In the genomic region with DNA sequence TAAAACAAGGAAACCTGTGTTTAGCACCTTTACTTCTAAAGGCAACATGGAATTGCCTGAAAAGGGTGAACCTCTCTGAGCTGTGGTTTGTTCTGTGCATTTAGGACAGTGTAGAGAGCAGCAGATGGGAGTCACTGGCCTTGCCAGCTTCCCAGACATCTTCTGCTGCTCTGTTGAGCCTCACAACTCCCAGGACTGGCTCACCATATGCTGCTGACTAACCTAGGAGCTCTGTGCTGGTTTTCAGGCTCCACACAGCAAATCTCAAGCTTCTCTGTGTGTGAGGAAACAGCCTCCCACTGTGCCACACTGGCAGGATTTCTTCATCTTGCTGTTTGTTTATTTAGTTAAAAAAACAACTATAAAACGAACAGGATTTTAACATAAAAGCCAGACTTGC, we compare ENCODE assay signal across 15 mouse cellular contexts. TPM values are rescaled to one million over a fixed set of nuclear protein-coding genes. Genes with fewer than 3 reads are reported as not detected.
DNase-seq lines count a peak whose midpoint lies in the region; ATAC-seq lines count a peak whose summit lies in the region.
"Had no signal": no experiment of that assay in that cellular context is flagged by ENCODE, and none has a peak within 500 bp of the region (broad histone marks: within the 10 kb centered on the region; RNA-seq: fewer than 3 reads in every experiment).

No protein-coding gene starts in this region.

- peak; percentile 17 for DNase-seq in forebrain, embryonic 14.5 days (ENCODE audit: low spot score)
- no peak for DNase-seq in forebrain, embryonic 11.5 days (ENCODE audit: low spot score)
- DNase-seq in layer of hippocampus, adult 8-10 months (ENCODE audit: low spot score in 2 of 2): peak; percentile 19 to 37
- no peak for DNase-seq in layer of hippocampus, postnatal 25 days (ENCODE audit: extremely low spot score in 1 of 2, low spot score in 1 of 2)
- peak; percentile 52 to 63 for DNase-seq in cerebellum, adult 18-20 months
- peak; percentile 26 for DNase-seq in layer of hippocampus, adult 9-11 months
- no peak for DNase-seq in urinary bladder, adult 18-20 months (ENCODE audit: low spot score in 2 of 2)
- DNase-seq in adrenal gland, postnatal 14 days: no peak
- DNase-seq: heart, adult 11 months; kidney, postnatal 25 days; lung, embryonic 14.5 days had no signal

- no peak overlapping the region for H3K4me3 ChIP-seq in forebrain, embryonic 14.5 days (ENCODE audit: low read depth, low read length)
- H3K4me3 ChIP-seq in forebrain, embryonic 11.5 days (ENCODE audit: low read depth, low read length): no peak overlapping the region
- H3K4me3 ChIP-seq: intestine, embryonic 15.5 days; limb, embryonic 15.5 days; megakaryocyte, embryonic 14.5 days had no signal

- no peak overlapping the region for H3K9ac ChIP-seq in forebrain, embryonic 14.5 days (ENCODE audit: low read length)
- no peak overlapping the region for H3K9ac ChIP-seq in forebrain, embryonic 11.5 days (ENCODE audit: low read length)
- H3K9ac ChIP-seq: intestine, embryonic 15.5 days; limb, embryonic 15.5 days; lung, embryonic 14.5 days had no signal

- 47% methylated on average over 1 of the region's 1 CpGs for WGBS in forebrain, embryonic 14.5 days
- WGBS in forebrain, embryonic 11.5 days: 44% methylated on average over 1 of the region's 1 CpGs

- no peak overlapping the region for H3K4me2 ChIP-seq in forebrain, embryonic 14.5 days (ENCODE audit: low read length)
- no peak overlapping the region for H3K4me2 ChIP-seq in forebrain, embryonic 11.5 days (ENCODE audit: low read depth, low read length, severe bottlenecking)
- H3K4me2 ChIP-seq: intestine, embryonic 15.5 days; limb, embryonic 15.5 days; lung, embryonic 14.5 days had no signal

- no peaks in the 10 kb centered on the region for H3K9me3 ChIP-seq in forebrain, embryonic 14.5 days (replicated peaks; ENCODE audit: control insufficient read depth, low read length)
- no peaks in the 10 kb centered on the region for H3K9me3 ChIP-seq in forebrain, embryonic 11.5 days (ENCODE audit: control insufficient read depth, low read length)
- H3K9me3 ChIP-seq: intestine, embryonic 15.5 days; limb, embryonic 15.5 days; megakaryocyte, embryonic 14.5 days had no signal

- ATAC-seq in forebrain, embryonic 14.5 days: peak; percentile 52; the same call in 1 of the 2 replicates
- ATAC-seq in forebrain, embryonic 11.5 days (replicated peaks; ENCODE audit: low FRiP score): no peak
- ATAC-seq: intestine, embryonic 15.5 days had no signal

- H3K36me3 ChIP-seq in forebrain, embryonic 14.5 days (ENCODE audit: control insufficient read depth, insufficient read depth, low read length): no peaks in the 10 kb centered on the region
- no peaks in the 10 kb centered on the region for H3K36me3 ChIP-seq in forebrain, embryonic 11.5 days (ENCODE audit: control insufficient read depth, insufficient read depth, low read length)
- H3K36me3 ChIP-seq: intestine, embryonic 15.5 days; limb, embryonic 15.5 days had no signal

- no peak overlapping the region for H3K27ac ChIP-seq in forebrain, embryonic 14.5 days (ENCODE audit: low read depth, low read length)
- H3K27ac ChIP-seq in forebrain, embryonic 11.5 days (ENCODE audit: low read depth, low read length): no peak overlapping the region
- H3K27ac ChIP-seq: intestine, embryonic 15.5 days; limb, embryonic 15.5 days; stomach, postnatal 0 days had no signal

- no peaks in the 10 kb centered on the region for H3K27me3 ChIP-seq in forebrain, embryonic 14.5 days (replicated peaks; ENCODE audit: control insufficient read depth, insufficient read depth, low read length)
- H3K27me3 ChIP-seq in forebrain, embryonic 11.5 days (ENCODE audit: control insufficient read depth, insufficient read depth, low read length): no peaks in the 10 kb centered on the region
- H3K27me3 ChIP-seq: intestine, embryonic 15.5 days; limb, embryonic 15.5 days; megakaryocyte, embryonic 14.5 days had no signal

- no peaks in the 10 kb centered on the region for H3K4me1 ChIP-seq in forebrain, embryonic 14.5 days (ENCODE audit: control insufficient read depth, insufficient read depth, low read length)
- H3K4me1 ChIP-seq in forebrain, embryonic 11.5 days (replicated peaks; ENCODE audit: control insufficient read depth, insufficient read depth, low read length): no peaks in the 10 kb centered on the region
- H3K4me1 ChIP-seq: intestine, embryonic 15.5 days; limb, embryonic 15.5 days had no signal

RNA-seq across cellular contexts. Expression of a gene that starts 53.1 kb away (rescaled TPM):
- 0.37 and 0.46 TPM in 2 replicates for polyA plus RNA-seq in forebrain, embryonic 14.5 days (2014; fragmentation: Nextera tagmentation; extraction: Ambion mirVana)
- polyA plus RNA-seq in forebrain, embryonic 11.5 days (2014; fragmentation: Nextera tagmentation; extraction: Ambion mirVana): 1.2 and 1.7 TPM in 2 replicates
- 10 to 100 TPM; 29.8 to 36.9 (median 32.5) TPM for total RNA-seq in layer of hippocampus, adult 8-10 months (2022)
- 10 to 100 TPM; 25.2 to 25.9 TPM for total RNA-seq in layer of hippocampus, postnatal 25 days (2021)
- total RNA-seq in adrenal gland, postnatal 14 days (2021): 2.7 and 3.7 TPM in 2 replicates

Comparison
In these comparisons a context has a peak if more than half of its experiments do, and no peak if none do; other contexts are left out.
1. DNase-seq: peak in forebrain, embryonic 14.5 days (single experiment), layer of hippocampus, adult 8-10 months (2 of 2), cerebellum, adult 18-20 months (2 of 2) and layer of hippocampus, adult 9-11 months (single experiment); none in forebrain, embryonic 11.5 days (single experiment), layer of hippocampus, postnatal 25 days (0 of 2), urinary bladder, adult 18-20 months (0 of 2) and adrenal gland, postnatal 14 days (single experiment).